Comparison of ENCODE assay signal across 8 mouse cellular contexts in genomic region chr8:123040110-123040650, GRCm38 (mm10). TPM values are rescaled to one million over a fixed set of nuclear protein-coding genes. Genes with fewer than 3 reads are reported as not detected.
DNase-seq lines count a peak whose midpoint lies in the region; ATAC-seq and TF ChIP-seq lines count a peak whose summit lies in the region.

No protein-coding gene starts in this region.

- ATAC-seq in hindbrain, embryonic 16.5 days = no peak
- ATAC-seq in midbrain, embryonic 13.5 days = no peak
- no peak for ATAC-seq in activated CD4-positive, CD25-positive, alpha-beta regulatory T cell, adult 4 months

- no peaks in the 10 kb centered on the region for H3K9me3 ChIP-seq in hindbrain, embryonic 16.5 days (ENCODE audit: control insufficient read depth, low read length)
- H3K9me3 ChIP-seq in midbrain, embryonic 13.5 days = no peaks in the 10 kb centered on the region

- H3K4me3 ChIP-seq in kidney, adult 2 months (ENCODE audit: insufficient read depth, low read depth, low read length) = no peak overlapping the region
- H3K4me3 ChIP-seq in hindbrain, embryonic 16.5 days (ENCODE audit: low read length) = peak overlapping the region; percentile 99
- peak overlapping the region; percentile 100 for H3K4me3 ChIP-seq in midbrain, embryonic 13.5 days (replicated peaks)
- H3K4me3 ChIP-seq in thymus, adult 2 months (ENCODE audit: control insufficient read depth, insufficient read depth, low read length) = no peak overlapping the region

- H3K27ac ChIP-seq in kidney, adult 2 months (ENCODE audit: insufficient read depth, low read depth, low read length) = no peak overlapping the region
- no peak overlapping the region for H3K27ac ChIP-seq in hindbrain, embryonic 16.5 days (ENCODE audit: low read depth, low read length)
- H3K27ac ChIP-seq in midbrain, embryonic 13.5 days = peak overlapping the region; percentile 97
- no peak overlapping the region; the same call in 1 of the 2 replicates for H3K27ac ChIP-seq in thymus, adult 2 months (ENCODE audit: control insufficient read depth, insufficient read depth, low read length)

- TF ChIP-seq POLR2A in kidney, adult 2 months (IDR thresholded peaks at IDR 0.05; ENCODE audit: low read depth, low read length) = no peak
- no peak for TF ChIP-seq POLR2A in thymus, adult 2 months (IDR thresholded peaks at IDR 0.05; ENCODE audit: control insufficient read depth, extremely low read depth, insufficient read depth, low read length, poor library complexity)

- DNase-seq in kidney, adult 2 months = peak; percentile 63
- no peak for DNase-seq in kidney, adult 11 months
- DNase-seq in embryo, embryonic 10.5 days (ENCODE audit: low spot score) = peak; percentile 79
- DNase-seq in right cerebral cortex, postnatal 4 days = no peak
- no peak for DNase-seq in thymus, adult 2 months

- H3K9ac ChIP-seq in hindbrain, embryonic 16.5 days (ENCODE audit: low read depth, low read length) = no peak overlapping the region; the same call in 1 of the 2 replicates
- H3K9ac ChIP-seq in midbrain, embryonic 13.5 days (replicated peaks) = peak overlapping the region; percentile 99

- peaks cover 24% of the 10 kb centered on the region for H3K4me1 ChIP-seq in kidney, adult 2 months (ENCODE audit: control insufficient read depth, insufficient read depth, low read length)
- H3K4me1 ChIP-seq in hindbrain, embryonic 16.5 days (ENCODE audit: control insufficient read depth, insufficient read depth, low read depth, low read length) = peaks cover 33% of the 10 kb centered on the region
- H3K4me1 ChIP-seq in midbrain, embryonic 13.5 days (replicated peaks) = peaks cover 54% of the 10 kb centered on the region
- peaks cover 27% of the 10 kb centered on the region for H3K4me1 ChIP-seq in thymus, adult 2 months (replicated peaks; ENCODE audit: control insufficient read depth, insufficient read depth, low read length)

- 12% methylated on average over 4 of the region's 4 CpGs for WGBS in kidney, adult 2 months
- 5% methylated on average over 4 of the region's 4 CpGs for WGBS in hindbrain, embryonic 16.5 days
- WGBS in midbrain, embryonic 13.5 days = 8% methylated on average over 4 of the region's 4 CpGs
- 13% methylated on average over 4 of the region's 4 CpGs for WGBS in thymus, adult 2 months

- H3K27me3 ChIP-seq in kidney, adult 2 months (replicated peaks; ENCODE audit: control insufficient read depth, insufficient read depth, low read length) = no peaks in the 10 kb centered on the region
- H3K27me3 ChIP-seq in hindbrain, embryonic 16.5 days (replicated peaks; ENCODE audit: control insufficient read depth, insufficient read depth, low read length) = no peaks in the 10 kb centered on the region
- H3K27me3 ChIP-seq in midbrain, embryonic 13.5 days = no peaks in the 10 kb centered on the region
- H3K27me3 ChIP-seq in thymus, adult 2 months (ENCODE audit: control insufficient read depth, insufficient read depth, low read length) = no peaks in the 10 kb centered on the region

- no peak for TF ChIP-seq CTCF in kidney, adult 2 months (conservative IDR thresholded peaks at IDR 0.05; ENCODE audit: insufficient read depth, insufficient read length, low read depth, low read length)
- TF ChIP-seq CTCF in thymus, adult 2 months (IDR thresholded peaks at IDR 0.05; ENCODE audit: borderline replicate concordance, control insufficient read depth, extremely low read depth, insufficient read depth, low read length, poor library complexity) = no peak

- no peaks in the 10 kb centered on the region for H3K36me3 ChIP-seq in kidney, adult 2 months (ENCODE audit: control insufficient read depth, insufficient read depth, low read length)
- H3K36me3 ChIP-seq in hindbrain, embryonic 16.5 days (ENCODE audit: control insufficient read depth, insufficient read depth, low read length) = no peaks in the 10 kb centered on the region
- no peaks in the 10 kb centered on the region for H3K36me3 ChIP-seq in midbrain, embryonic 13.5 days
- H3K36me3 ChIP-seq in thymus, adult 2 months (ENCODE audit: control insufficient read depth, insufficient read depth, low read length) = no peaks in the 10 kb centered on the region

- H3K4me2 ChIP-seq in hindbrain, embryonic 16.5 days (ENCODE audit: low read length) = peak overlapping the region; percentile 78
- H3K4me2 ChIP-seq in midbrain, embryonic 13.5 days (replicated peaks) = peak overlapping the region; percentile 79

RNA-seq across cellular contexts. Expression of gene Ankrd11, which starts 1.9 kb away (rescaled TPM):
- polyA plus RNA-seq in kidney, adult 2 months (2012; rRNA removed) = 32.7 and 36.1 TPM in 2 replicates
- polyA plus RNA-seq in hindbrain, embryonic 16.5 days (2015; fragmentation: Nextera tagmentation; extraction: Ambion mirVana) = 22.9 and 23.5 TPM in 2 replicates
- 32.3 and 34.4 TPM in 2 replicates for polyA plus RNA-seq in midbrain, embryonic 13.5 days (2015; fragmentation: Nextera tagmentation; extraction: Ambion mirVana)
- polyA plus RNA-seq in activated CD4-positive, CD25-positive, alpha-beta regulatory T cell, adult 4 months (2017; shearing (Covaris generic)) = 10 to 100 TPM; 75.8 to 77.3 TPM
- polyA plus RNA-seq in thymus, adult 2 months (2012; rRNA removed) = 118 and 145 TPM in 2 replicates

RNA-seq across cellular contexts. Expression of gene Spg7, which starts 22.6 kb away (rescaled TPM):
- 137 and 150 TPM in 2 replicates for polyA plus RNA-seq in kidney, adult 2 months (2012; rRNA removed)
- polyA plus RNA-seq in hindbrain, embryonic 16.5 days (2015; fragmentation: Nextera tagmentation; extraction: Ambion mirVana) = 44.6 and 46.5 TPM in 2 replicates
- 52.0 and 52.2 TPM in 2 replicates for polyA plus RNA-seq in midbrain, embryonic 13.5 days (2015; fragmentation: Nextera tagmentation; extraction: Ambion mirVana)
- polyA plus RNA-seq in activated CD4-positive, CD25-positive, alpha-beta regulatory T cell, adult 4 months (2017; shearing (Covaris generic)) = 10 to 100 TPM; 11.4 to 21.1 TPM
- 126 and 145 TPM in 2 replicates for polyA plus RNA-seq in thymus, adult 2 months (2012; rRNA removed)

Comparison
In these comparisons a context has a peak if more than half of its experiments do, and no peak if none do; other contexts are left out.
1. DNase-seq: peak in kidney, adult 2 months (single experiment) and embryo, embryonic 10.5 days (single experiment); none in kidney, adult 11 months (single experiment), right cerebral cortex, postnatal 4 days (single experiment) and thymus, adult 2 months (single experiment).
2. H3K4me3 ChIP-seq: peak in hindbrain, embryonic 16.5 days (single experiment) and midbrain, embryonic 13.5 days (single experiment); none in kidney, adult 2 months (single experiment) and thymus, adult 2 months (single experiment).